Mouse (Mus musculus) heart, embryonic 11.5 days (tissue): ENCODE results near the gene Arpc4. TPM values are rescaled to one million over a fixed set of nuclear protein-coding genes. Genes with fewer than 3 reads are reported as not detected.

Experiments
- ATAC-seq: fragments of 200-750 bp; cut with Nextera tagmentation; replicated peaks from 2 replicates; pipeline ENCODE4 v1.8.0; 2017; ENCODE audit warnings: moderate library complexity; ENCODE audit not compliant: insufficient number of reproducible peaks, low FRiP score, low TSS enrichment
- H3K27ac ChIP-seq: fragments of 300-500 bp; sonication (generic); 2 replicates; pipeline ENCODE4 v1.5.1; 2014; ENCODE audit warnings: mild to moderate bottlenecking, low read depth, low read length
- H3K27me3 ChIP-seq: fragments of 300-500 bp; sonication (generic); 2 replicates; pipeline ENCODE4 v1.6.1; 2014; ENCODE audit warnings: mild to moderate bottlenecking, low read length, mixed read lengths; ENCODE audit not compliant: control insufficient read depth, insufficient read depth
- H3K36me3 ChIP-seq: fragments of 300-500 bp; sonication (generic); 2 replicates; pipeline ENCODE4 v1.6.1; 2014; ENCODE audit warnings: mild to moderate bottlenecking, low read length, moderate library complexity, mixed read lengths; ENCODE audit not compliant: control insufficient read depth, insufficient read depth
- H3K4me1 ChIP-seq: fragments of 300-500 bp; sonication (generic); 2 replicates; pipeline ENCODE4 v1.6.1; 2014; ENCODE audit warnings: low read length; ENCODE audit not compliant: control insufficient read depth, insufficient read depth
- H3K4me2 ChIP-seq: fragments of 300-500 bp; sonication (generic); 2 replicates; pipeline ENCODE4 v1.6.1; 2014; ENCODE audit warnings: mild to moderate bottlenecking, moderate library complexity
- H3K4me3 ChIP-seq: fragments of 300-500 bp; sonication (generic); 2 replicates; pipeline ENCODE4 v1.5.1; 2014; ENCODE audit warnings: low read depth, low read length
- H3K9ac ChIP-seq: fragments of 300-500 bp; sonication (generic); 2 replicates; pipeline ENCODE4 v1.6.1; 2014; ENCODE audit warnings: mild to moderate bottlenecking, low read depth, low read length, moderate library complexity
- H3K9me3 ChIP-seq: fragments of 300-500 bp; sonication (generic); replicated peaks from 2 replicates; pipeline ENCODE4 v1.6.1; 2016; ENCODE audit warnings: low read length; ENCODE audit not compliant: control insufficient read depth
- WGBS: fragments of 180-500 bp; shearing (Covaris S2); extraction: QIAGEN DNeasy Blood & Tissue Kit; methylation state at CpG from one replicate; pipeline ENCODE4 v1.1.7; 2014; ENCODE audit not compliant: insufficient replicate concordance; 5-methylcytosine and 5-hydroxymethylcytosine counted together
- polyA plus RNA-seq: library from polyadenylated mRNA; unstranded; fragments of >200 nt; fragmentation: Nextera tagmentation; extraction: Ambion mirVana; gene quantifications from 2 replicates; pipeline ENCODE4 v1.2.1, GENCODE M21; 2014

Gene Arpc4
- polyA plus RNA-seq, 1 experiment from 2014 or later: 166 TPM

DNA sequence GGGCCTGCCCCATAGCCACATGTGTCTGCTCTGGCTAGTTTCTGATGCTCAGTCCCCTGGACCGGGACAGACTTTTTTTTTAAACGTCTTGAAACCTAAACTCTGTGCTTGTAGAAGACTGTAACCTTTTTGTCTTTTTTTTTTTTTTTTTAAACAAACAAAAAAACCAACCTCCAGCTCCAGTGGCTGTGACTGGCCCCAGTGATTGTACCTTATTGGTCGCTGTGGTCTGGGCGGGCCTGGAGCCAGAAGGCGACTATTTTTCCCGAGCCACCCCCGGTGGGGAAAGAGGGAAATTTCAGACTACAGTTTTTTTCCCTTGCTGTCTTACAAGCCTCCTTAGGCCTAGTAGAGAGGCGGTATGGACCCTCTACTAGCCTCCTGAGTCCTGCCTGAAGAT is 11.0 kb downstream of the Arpc4 start, which contains the start of gene Ttll3:
TSS of gene Ttll3 (plus strand) at position 301 of the 400 bp plus-strand sequence.
- Histone ChIP-seq H3K36me3 (peaks cover 32% of the 10 kb centered on the region), H3K4me2 (no peak within 1 kb of the TSS), H3K4me3 (no peak within 1 kb of the TSS), H3K4me1 (peaks cover 12% of the 10 kb centered on the region; the same call in 1 of the 2 replicates), H3K27me3 (no peaks in the 10 kb centered on the region; the same call in 1 of the 2 replicates), H3K9me3 (no peaks in the 10 kb centered on the region), H3K27ac (no peak within 1 kb of the TSS), H3K9ac (no peak within 1 kb of the TSS)
- no peak for ATAC-seq
- 73% methylated on average over 8 of the region's 8 CpGs for WGBS

DNA sequence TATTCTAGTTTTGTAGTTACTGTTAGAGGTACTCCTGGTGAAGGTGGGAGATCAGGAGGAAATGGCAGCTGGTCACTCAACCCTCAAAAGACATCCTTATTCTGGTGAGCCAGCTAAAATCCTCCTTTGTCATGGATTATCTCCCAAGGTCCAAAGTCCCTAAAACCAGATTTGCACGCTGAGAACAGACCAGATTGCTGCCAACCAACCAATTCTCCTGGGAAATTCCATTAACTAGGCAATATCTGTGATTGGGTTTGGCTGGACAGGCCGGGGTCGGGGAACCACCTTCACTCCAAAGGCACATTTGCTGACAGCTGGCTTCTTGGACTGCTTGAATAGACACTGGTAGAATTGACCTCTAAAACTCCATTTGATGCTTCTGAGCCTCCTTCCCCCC is 12.8 kb downstream of the Arpc4 start:
- no peak overlapping the region for H3K27ac ChIP-seq
- no peak overlapping the region for H3K4me3 ChIP-seq
- H3K9ac ChIP-seq: no peak overlapping the region
- H3K36me3 ChIP-seq: peaks cover 20% of the 10 kb centered on the region
- no peaks in the 10 kb centered on the region; the same call in 1 of the 2 replicates for H3K27me3 ChIP-seq
- no peak for ATAC-seq
- WGBS: 87% methylated on average over 3 of the region's 3 CpGs
- H3K9me3 ChIP-seq: no peaks in the 10 kb centered on the region
- H3K4me2 ChIP-seq: no peak overlapping the region
- peaks cover 12% of the 10 kb centered on the region; the same call in 1 of the 2 replicates for H3K4me1 ChIP-seq

- Histone ChIP-seq H3K4me1 (peaks cover 12% of the 10 kb centered on the region; the same call in 1 of the 2 replicates), H3K4me3 (peak overlapping the region; percentile 54), H3K27me3 (no peaks in the 10 kb centered on the region; the same call in 1 of the 2 replicates), H3K9ac (peak overlapping the region; percentile 68), H3K4me2 (peak overlapping the region; percentile 83), H3K36me3 (peaks cover 16% of the 10 kb centered on the region), H3K9me3 (no peaks in the 10 kb centered on the region), H3K27ac (peak overlapping the region; percentile 35; the same call in 1 of the 2 replicates)
- 17% methylated on average over 10 of the region's 10 CpGs for WGBS
- no peak for ATAC-seq
Measured at GRCm38 (mm10) chr6:113392015-113392386, 14.1 kb downstream of the Arpc4 start.

DNA sequence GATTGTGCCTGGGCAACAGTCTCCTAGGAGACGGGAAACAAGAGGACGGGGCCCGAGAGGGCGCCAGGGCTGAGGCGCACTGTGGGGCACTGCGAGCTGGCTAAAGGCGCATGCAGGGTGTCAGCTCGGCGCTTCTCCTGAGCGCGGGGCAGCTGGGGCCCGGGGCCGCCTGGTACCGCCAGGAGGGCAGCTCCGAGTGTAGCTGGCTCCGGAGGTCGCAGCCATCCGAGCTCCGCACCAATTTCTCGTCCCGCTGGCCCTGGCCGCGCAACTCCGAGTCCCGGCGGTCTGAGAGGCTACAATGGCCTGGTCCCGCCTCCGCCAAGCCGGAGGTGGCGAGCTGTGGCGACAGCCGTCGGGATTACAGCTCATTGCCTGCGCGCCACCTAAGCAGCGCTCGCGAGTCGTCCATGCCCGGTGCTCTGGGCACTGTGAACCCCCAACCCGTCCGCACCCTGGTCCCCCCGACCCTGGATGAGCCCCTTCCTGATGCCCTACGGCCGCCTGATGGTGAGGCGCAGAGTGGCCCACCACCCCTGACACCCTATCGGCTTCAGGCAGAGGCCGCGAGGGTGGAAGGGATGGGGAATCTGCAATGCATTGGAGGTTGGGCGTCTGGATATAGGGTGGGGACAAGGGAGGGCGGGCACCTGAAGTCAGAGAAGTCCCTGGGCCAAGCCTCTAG is 14.6 kb downstream of the Arpc4 start:
- H3K4me1 ChIP-seq: peaks cover 12% of the 10 kb centered on the region; the same call in 1 of the 2 replicates
- 2% methylated on average over 51 of the region's 51 CpGs for WGBS
- ATAC-seq: peak; percentile 74
- peaks cover 16% of the 10 kb centered on the region for H3K36me3 ChIP-seq
- no peaks in the 10 kb centered on the region for H3K9me3 ChIP-seq
- H3K27me3 ChIP-seq: no peaks in the 10 kb centered on the region; the same call in 1 of the 2 replicates
- H3K4me2 ChIP-seq: peak overlapping the region; percentile 83
- peak overlapping the region; percentile 35; the same call in 1 of the 2 replicates for H3K27ac ChIP-seq
- H3K4me3 ChIP-seq: peak overlapping the region; percentile 54
- H3K9ac ChIP-seq: peak overlapping the region; percentile 68

DNA sequence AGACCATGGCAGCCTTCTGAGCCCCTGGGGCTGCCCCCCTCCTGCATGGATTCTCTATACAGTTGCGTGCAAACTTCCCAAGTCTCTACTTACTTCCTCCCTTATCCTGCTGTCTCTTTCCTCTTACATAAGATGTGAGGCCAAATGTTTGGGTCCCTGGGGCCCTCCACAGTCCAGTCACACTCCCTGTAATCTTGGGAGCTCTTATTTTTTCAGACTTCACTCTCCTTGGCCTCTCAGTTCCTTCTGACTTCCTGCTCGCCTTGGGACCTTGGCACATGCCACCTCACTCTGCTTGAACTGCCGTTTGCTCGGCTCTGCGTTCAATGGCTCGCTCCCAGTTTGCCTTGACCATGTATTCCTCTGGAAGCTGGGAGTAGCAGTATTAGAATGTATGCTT is 16.0 kb downstream of the Arpc4 start:
- Histone ChIP-seq H3K9ac (no peak overlapping the region), H3K4me3 (no peak overlapping the region), H3K36me3 (peaks cover 8% of the 10 kb centered on the region), H3K9me3 (no peaks in the 10 kb centered on the region), H3K27ac (no peak overlapping the region), H3K4me2 (no peak overlapping the region), H3K4me1 (peaks cover 12% of the 10 kb centered on the region; the same call in 1 of the 2 replicates), H3K27me3 (no peaks in the 10 kb centered on the region; the same call in 1 of the 2 replicates)
- ATAC-seq: no peak
- 83% methylated on average over 6 of the region's 6 CpGs for whole genome bisulfite sequencing

DNA sequence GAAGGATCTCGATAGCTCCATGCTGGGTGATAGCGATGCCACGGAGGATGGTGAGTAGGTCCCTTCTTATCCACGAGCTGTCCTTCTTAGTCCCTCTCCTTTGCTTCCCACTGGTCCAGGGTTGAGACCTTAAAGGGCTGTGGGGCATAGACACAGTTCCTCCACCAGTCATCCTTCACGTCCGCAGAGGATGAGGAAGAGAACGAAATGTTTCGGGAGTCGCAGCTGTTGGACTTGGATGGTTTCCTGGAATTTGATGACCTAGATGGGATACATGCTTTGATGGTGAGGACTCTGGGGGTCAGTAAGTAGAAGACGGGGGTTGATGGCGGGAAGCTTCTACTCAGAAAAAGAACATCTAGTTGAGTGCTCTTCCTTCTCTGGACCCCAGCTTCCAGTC is 16.9 kb downstream of the Arpc4 start:
- 86% methylated on average over 11 of the region's 11 CpGs for WGBS
- no peak for ATAC-seq

DNA sequence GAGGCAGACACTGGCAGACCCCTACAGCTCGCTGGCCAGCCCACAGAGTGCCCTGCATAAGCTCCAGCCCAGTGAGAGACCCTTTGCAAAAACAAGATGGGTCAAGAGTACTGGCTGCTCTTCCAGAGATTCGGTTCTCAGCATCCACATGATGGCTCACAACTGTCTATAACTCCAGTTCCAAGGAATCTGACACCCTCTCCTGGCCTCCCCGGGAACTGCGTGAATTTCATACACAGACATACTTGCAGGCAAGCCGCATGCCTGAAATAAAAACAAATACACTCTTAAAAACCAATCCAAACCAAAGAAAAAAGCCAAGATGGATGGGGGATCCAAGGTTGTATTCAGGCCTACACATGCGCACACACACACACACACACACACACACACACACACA is 17.6 kb downstream of the Arpc4 start:
- 91% methylated on average over 6 of the region's 6 CpGs for WGBS
- H3K9me3 ChIP-seq: no peaks in the 10 kb centered on the region
- H3K36me3 ChIP-seq: no peaks in the 10 kb centered on the region; the same call in 1 of the 2 replicates
- H3K4me1 ChIP-seq: peaks cover 12% of the 10 kb centered on the region; the same call in 1 of the 2 replicates
- H3K9ac ChIP-seq: no peak overlapping the region
- no peaks in the 10 kb centered on the region; the same call in 1 of the 2 replicates for H3K27me3 ChIP-seq
- no peak overlapping the region for H3K4me2 ChIP-seq
- ATAC-seq: no peak
- H3K4me3 ChIP-seq: no peak overlapping the region
- H3K27ac ChIP-seq: no peak overlapping the region

More for the DNA sequence above, 16.9 kb downstream of the Arpc4 start:
- H3K4me2 ChIP-seq: no peak overlapping the region
- H3K4me3 ChIP-seq: no peak overlapping the region
- no peaks in the 10 kb centered on the region for H3K9me3 ChIP-seq
- no peak overlapping the region for H3K27ac ChIP-seq
- no peak overlapping the region for H3K9ac ChIP-seq
- H3K36me3 ChIP-seq: peaks cover under 1% of the 10 kb centered on the region
- peaks cover 12% of the 10 kb centered on the region; the same call in 1 of the 2 replicates for H3K4me1 ChIP-seq
- no peaks in the 10 kb centered on the region; the same call in 1 of the 2 replicates for H3K27me3 ChIP-seq

DNA sequence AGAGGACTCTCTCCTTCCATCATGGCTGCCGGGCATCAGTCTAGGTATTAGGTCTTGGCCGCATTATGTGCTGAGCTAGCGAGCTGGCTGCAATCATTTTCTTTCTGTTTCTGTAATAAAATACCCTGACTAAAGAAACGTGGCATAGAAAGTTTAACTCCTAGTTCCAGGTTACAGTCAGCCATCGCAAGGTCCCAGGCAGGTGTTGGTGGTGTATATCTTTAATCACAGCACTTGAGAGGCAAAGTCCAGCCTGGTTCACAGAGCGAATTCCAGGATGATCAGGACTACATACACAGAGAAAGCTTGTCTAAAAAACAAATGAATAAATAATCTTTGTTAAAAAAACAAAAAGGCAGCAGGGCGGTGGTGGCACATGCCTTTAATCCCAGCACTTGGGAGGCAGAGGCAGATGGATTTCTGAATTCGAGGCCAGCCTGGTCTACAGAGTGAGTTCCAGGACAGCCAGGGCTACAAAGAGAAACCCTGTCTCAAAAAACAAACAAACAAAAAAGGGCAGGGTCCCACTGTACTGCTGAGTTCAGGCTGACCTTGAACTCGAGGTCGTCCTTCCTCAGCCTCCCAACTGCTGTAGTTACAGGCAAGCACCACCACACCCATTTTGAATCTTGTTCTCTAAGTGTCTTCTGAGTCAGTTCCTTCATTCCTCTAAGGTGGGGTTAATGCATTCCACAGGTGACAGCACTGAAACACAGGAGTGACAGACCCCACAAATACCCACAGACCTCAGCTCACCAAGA is 18.5 kb downstream of the Arpc4 start:
- ATAC-seq: no peak
- Histone ChIP-seq H3K36me3 (no peaks in the 10 kb centered on the region), H3K9ac (no peak overlapping the region), H3K4me1 (peaks cover 12% of the 10 kb centered on the region; the same call in 1 of the 2 replicates), H3K27ac (no peak overlapping the region), H3K9me3 (no peaks in the 10 kb centered on the region), H3K4me2 (no peak overlapping the region), H3K27me3 (no peaks in the 10 kb centered on the region; the same call in 1 of the 2 replicates), H3K4me3 (no peak overlapping the region)
- 82% methylated on average over 10 of the region's 10 CpGs for WGBS
